Mouse (Mus musculus): ENCODE measurements around the gene Kcnd3.

DNA sequence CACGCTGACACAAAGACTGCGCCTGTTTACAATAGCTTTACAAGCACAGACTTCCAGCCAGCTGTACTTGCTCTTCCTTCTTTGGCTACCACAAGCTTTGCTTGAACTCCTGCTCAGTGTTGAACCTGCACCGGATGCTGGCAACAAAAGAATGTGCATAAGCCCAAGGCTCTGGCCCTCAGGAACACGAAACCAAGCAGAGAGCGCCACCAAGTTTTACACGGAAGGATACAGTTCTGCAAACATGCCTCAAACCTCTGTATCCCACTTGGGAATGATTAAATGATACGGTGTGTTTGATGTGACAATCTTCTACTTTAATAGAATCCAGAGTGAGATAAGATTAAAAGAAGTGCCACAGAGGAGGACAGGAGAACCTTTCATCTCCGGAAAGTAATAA is 210.9 kb downstream of the Kcnd3 start:
- no peak for TF ChIP-seq CTCF (IDR thresholded peaks at IDR 0.05; ENCODE audit: low read depth)
- TF ChIP-seq EP300 (IDR thresholded peaks at IDR 0.05; ENCODE audit: low read depth) = no peak

Measured in liver, postnatal 0 days (tissue).